Mouse (Mus musculus): Measurements from ENCODE around the gene Hgd. TPM values are rescaled to one million over a fixed set of nuclear protein-coding genes. Genes with fewer than 3 reads are reported as not detected.

Hgd gene
- polyA plus RNA-seq, 1 experiment from 2014 or later = 0.72 TPM

DNA sequence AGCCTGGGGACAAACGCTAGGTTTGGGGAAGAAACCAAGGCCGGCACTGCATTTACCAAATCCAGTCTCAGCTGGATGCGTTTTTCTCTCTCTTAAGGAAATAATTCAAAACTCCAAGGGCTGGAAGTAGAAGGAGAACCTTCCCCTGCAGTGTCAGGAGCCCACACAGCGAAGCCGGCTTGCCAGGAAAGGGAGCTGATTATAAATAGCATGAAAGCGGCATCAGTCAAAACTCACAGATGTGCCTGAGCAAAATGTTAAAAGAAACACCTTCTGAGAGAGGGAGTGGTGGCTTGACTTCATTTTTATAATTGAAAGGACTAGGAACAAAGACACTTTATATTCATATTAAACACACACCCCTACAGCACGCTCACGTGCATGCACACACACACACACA is 30.4 kb downstream of the Hgd start:
- H3K27ac ChIP-seq (ENCODE audit: low read depth, low read length) = no peak overlapping the region
- H3K9ac ChIP-seq (ENCODE audit: low read depth, low read length) = no peak overlapping the region
- H3K4me1 ChIP-seq (ENCODE audit: control insufficient read depth, insufficient read depth, low read length) = no peaks in the 10 kb centered on the region
- no peaks in the 10 kb centered on the region for H3K36me3 ChIP-seq (ENCODE audit: control insufficient read depth, insufficient read depth, low read length)
- H3K9me3 ChIP-seq (replicated peaks; ENCODE audit: control insufficient read depth, low read length) = no peaks in the 10 kb centered on the region
- 84% methylated on average over 8 of the region's 8 CpGs for WGBS (ENCODE audit: insufficient replicate concordance)
- H3K4me2 ChIP-seq = no peak overlapping the region
- no peak overlapping the region for H3K4me3 ChIP-seq (ENCODE audit: low read depth, low read length)
- ATAC-seq (replicated peaks; ENCODE audit: insufficient number of reproducible peaks, low FRiP score, low TSS enrichment) = no peak
- H3K27me3 ChIP-seq (ENCODE audit: control insufficient read depth, insufficient read depth, low read length) = no peaks in the 10 kb centered on the region

DNA sequence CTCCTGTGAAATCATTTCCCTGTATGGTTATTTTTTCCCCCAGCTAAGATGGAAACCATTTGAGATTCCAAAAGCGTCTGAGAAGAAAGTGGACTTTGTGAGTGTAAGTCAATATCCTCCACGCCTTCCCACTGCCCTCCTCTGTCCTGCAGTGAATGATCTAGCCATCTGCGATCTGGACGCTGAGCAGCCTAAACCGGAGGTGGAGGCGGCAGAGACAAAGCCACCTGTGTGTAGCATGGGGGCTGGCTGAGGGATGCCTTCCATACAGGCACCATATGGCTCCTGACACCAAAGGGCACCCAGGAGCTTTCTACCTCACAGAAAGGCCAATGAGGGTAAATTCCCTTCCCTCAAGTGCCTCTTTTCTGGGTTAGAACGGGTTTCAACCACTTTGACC is 31.1 kb downstream of the Hgd start:
- no peak overlapping the region for H3K4me2 ChIP-seq
- H3K36me3 ChIP-seq (ENCODE audit: control insufficient read depth, insufficient read depth, low read length) = no peaks in the 10 kb centered on the region
- no peaks in the 10 kb centered on the region for H3K9me3 ChIP-seq (replicated peaks; ENCODE audit: control insufficient read depth, low read length)
- WGBS (ENCODE audit: insufficient replicate concordance) = 78% methylated on average over 7 of the region's 7 CpGs
- H3K27ac ChIP-seq (ENCODE audit: low read depth, low read length) = no peak overlapping the region
- H3K4me3 ChIP-seq (ENCODE audit: low read depth, low read length) = no peak overlapping the region
- no peaks in the 10 kb centered on the region for H3K27me3 ChIP-seq (ENCODE audit: control insufficient read depth, insufficient read depth, low read length)
- no peak overlapping the region for H3K9ac ChIP-seq (ENCODE audit: low read depth, low read length)
- no peak for ATAC-seq (replicated peaks; ENCODE audit: insufficient number of reproducible peaks, low FRiP score, low TSS enrichment)
- H3K4me1 ChIP-seq (ENCODE audit: control insufficient read depth, insufficient read depth, low read length) = no peaks in the 10 kb centered on the region

DNA sequence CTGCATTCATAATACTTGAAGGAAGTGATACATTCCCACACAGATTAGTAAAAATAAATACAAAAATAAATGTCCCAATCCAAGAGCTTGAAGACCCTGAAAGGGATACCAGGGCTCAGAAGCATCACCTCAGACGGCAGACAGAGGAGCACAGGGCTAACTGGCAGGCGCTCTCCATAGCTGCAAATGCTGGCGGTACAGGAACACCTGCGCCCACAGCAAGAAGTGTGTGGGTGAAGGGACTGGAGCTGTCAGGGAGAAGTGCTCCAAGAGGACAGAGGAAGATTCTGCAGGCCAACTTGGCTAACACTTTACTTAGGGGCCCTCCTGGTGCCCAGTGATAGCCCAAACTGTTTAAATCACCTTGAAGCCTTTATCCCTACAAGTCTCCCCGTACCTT is 32.1 kb downstream of the Hgd start:
- no peak overlapping the region for H3K4me3 ChIP-seq (ENCODE audit: low read depth, low read length)
- no peaks in the 10 kb centered on the region for H3K27me3 ChIP-seq (ENCODE audit: control insufficient read depth, insufficient read depth, low read length)
- WGBS (ENCODE audit: insufficient replicate concordance) = 89% methylated on average over 5 of the region's 5 CpGs
- H3K4me1 ChIP-seq (ENCODE audit: control insufficient read depth, insufficient read depth, low read length) = no peaks in the 10 kb centered on the region
- H3K36me3 ChIP-seq (ENCODE audit: control insufficient read depth, insufficient read depth, low read length) = no peaks in the 10 kb centered on the region
- H3K9ac ChIP-seq (ENCODE audit: low read depth, low read length) = no peak overlapping the region
- H3K9me3 ChIP-seq (replicated peaks; ENCODE audit: control insufficient read depth, low read length) = no peaks in the 10 kb centered on the region
- H3K4me2 ChIP-seq = no peak overlapping the region
- no peak for ATAC-seq (replicated peaks; ENCODE audit: insufficient number of reproducible peaks, low FRiP score, low TSS enrichment)
- no peak overlapping the region for H3K27ac ChIP-seq (ENCODE audit: low read depth, low read length)

DNA sequence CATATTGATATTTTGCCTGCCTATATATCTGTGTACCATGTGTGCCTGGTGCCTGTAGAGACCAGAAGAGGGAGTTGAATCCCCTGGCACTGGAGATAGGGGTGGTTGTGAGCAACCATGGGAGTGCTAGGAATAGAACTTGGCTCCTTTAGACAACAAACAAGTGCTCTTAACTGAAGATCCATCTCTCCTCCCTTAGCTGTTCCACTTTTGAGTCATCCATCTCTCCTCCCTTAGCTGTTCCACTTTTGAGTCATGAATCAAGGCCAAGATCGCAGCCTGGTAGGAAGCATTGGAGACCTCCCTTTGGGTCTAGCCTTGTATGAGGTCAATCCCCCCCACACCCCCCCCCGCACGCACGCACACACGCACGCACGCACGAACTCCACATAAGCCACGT is 34.6 kb downstream of the Hgd start:
- H3K36me3 ChIP-seq (ENCODE audit: control insufficient read depth, insufficient read depth, low read length) = no peaks in the 10 kb centered on the region
- peaks cover 2% of the 10 kb centered on the region; the same call in 1 of the 2 replicates for H3K4me1 ChIP-seq (ENCODE audit: control insufficient read depth, insufficient read depth, low read length)
- no peak overlapping the region for H3K9ac ChIP-seq (ENCODE audit: low read depth, low read length)
- no peak overlapping the region for H3K4me3 ChIP-seq (ENCODE audit: low read depth, low read length)
- H3K27ac ChIP-seq (ENCODE audit: low read depth, low read length) = no peak overlapping the region
- H3K9me3 ChIP-seq (replicated peaks; ENCODE audit: control insufficient read depth, low read length) = no peaks in the 10 kb centered on the region
- H3K4me2 ChIP-seq = no peak overlapping the region
- no peaks in the 10 kb centered on the region for H3K27me3 ChIP-seq (ENCODE audit: control insufficient read depth, insufficient read depth, low read length)
- no peak for ATAC-seq (replicated peaks; ENCODE audit: insufficient number of reproducible peaks, low FRiP score, low TSS enrichment)
- 92% methylated on average over 9 of the region's 9 CpGs for WGBS (ENCODE audit: insufficient replicate concordance)

GRCm38 (mm10) chr16:37615429-37615828 is 35.5 kb downstream of the Hgd start:
- Histone ChIP-seq H3K36me3 (ENCODE audit: control insufficient read depth, insufficient read depth, low read length) (no peaks in the 10 kb centered on the region), H3K4me3 (ENCODE audit: low read depth, low read length) (no peak overlapping the region), H3K4me1 (ENCODE audit: control insufficient read depth, insufficient read depth, low read length) (peaks cover 2% of the 10 kb centered on the region; the same call in 1 of the 2 replicates), H3K9me3 (replicated peaks; ENCODE audit: control insufficient read depth, low read length) (no peaks in the 10 kb centered on the region), H3K27me3 (ENCODE audit: control insufficient read depth, insufficient read depth, low read length) (no peaks in the 10 kb centered on the region), H3K4me2 (no peak overlapping the region), H3K9ac (ENCODE audit: low read depth, low read length) (no peak overlapping the region), H3K27ac (ENCODE audit: low read depth, low read length) (no peak overlapping the region)
- no peak for ATAC-seq (replicated peaks; ENCODE audit: insufficient number of reproducible peaks, low FRiP score, low TSS enrichment)
- WGBS (ENCODE audit: insufficient replicate concordance) = 73% methylated on average over 8 of the region's 8 CpGs

- no peak overlapping the region for H3K4me2 ChIP-seq
- no peak for ATAC-seq (replicated peaks; ENCODE audit: insufficient number of reproducible peaks, low FRiP score, low TSS enrichment)
Observed at GRCm38 (mm10) chr16:37616104-37616503, 36.2 kb downstream of the Hgd start.

GRCm38 (mm10) chr16:37617695-37618094 is 37.7 kb downstream of the Hgd start:
- no peak for ATAC-seq (replicated peaks; ENCODE audit: insufficient number of reproducible peaks, low FRiP score, low TSS enrichment)
- H3K9ac ChIP-seq (ENCODE audit: low read depth, low read length) = no peak overlapping the region
- WGBS (ENCODE audit: insufficient replicate concordance) = 23% methylated on average over 3 of the region's 3 CpGs
- no peak overlapping the region for H3K27ac ChIP-seq (ENCODE audit: low read depth, low read length)
- no peaks in the 10 kb centered on the region for H3K36me3 ChIP-seq (ENCODE audit: control insufficient read depth, insufficient read depth, low read length)
- H3K4me1 ChIP-seq (ENCODE audit: control insufficient read depth, insufficient read depth, low read length) = peaks cover 2% of the 10 kb centered on the region; the same call in 1 of the 2 replicates
- H3K9me3 ChIP-seq (replicated peaks; ENCODE audit: control insufficient read depth, low read length) = no peaks in the 10 kb centered on the region
- no peaks in the 10 kb centered on the region for H3K27me3 ChIP-seq (ENCODE audit: control insufficient read depth, insufficient read depth, low read length)
- H3K4me3 ChIP-seq (ENCODE audit: low read depth, low read length) = no peak overlapping the region
- H3K4me2 ChIP-seq = no peak overlapping the region

More at GRCm38 (mm10) chr16:37616104-37616503, 36.2 kb downstream of the Hgd start:
- Histone ChIP-seq H3K4me1 (ENCODE audit: control insufficient read depth, insufficient read depth, low read length) (peaks cover 2% of the 10 kb centered on the region; the same call in 1 of the 2 replicates), H3K27me3 (ENCODE audit: control insufficient read depth, insufficient read depth, low read length) (no peaks in the 10 kb centered on the region), H3K27ac (ENCODE audit: low read depth, low read length) (no peak overlapping the region), H3K9ac (ENCODE audit: low read depth, low read length) (no peak overlapping the region), H3K36me3 (ENCODE audit: control insufficient read depth, insufficient read depth, low read length) (no peaks in the 10 kb centered on the region), H3K9me3 (replicated peaks; ENCODE audit: control insufficient read depth, low read length) (no peaks in the 10 kb centered on the region), H3K4me3 (ENCODE audit: low read depth, low read length) (no peak overlapping the region)
- WGBS (ENCODE audit: insufficient replicate concordance) = 65% methylated on average over 8 of the region's 8 CpGs

DNA sequence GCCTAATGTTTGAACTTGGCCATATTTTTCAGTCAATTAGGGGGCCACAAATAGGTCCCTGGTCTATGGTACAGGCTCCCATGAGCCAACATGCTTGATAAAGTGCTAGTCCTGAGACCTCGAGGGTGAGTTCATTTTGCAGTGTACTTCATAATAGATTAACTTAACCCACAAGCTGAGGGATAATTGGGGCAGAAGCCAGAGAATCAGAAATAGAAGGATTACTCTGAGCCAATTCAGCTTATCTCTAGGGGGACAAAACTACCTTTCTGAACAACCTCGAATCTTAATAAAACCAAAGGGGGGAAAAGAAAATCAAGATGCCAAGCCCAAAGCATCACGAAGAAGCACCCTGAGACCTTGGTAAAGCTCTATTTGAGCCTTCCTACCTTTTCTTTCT is 42.5 kb downstream of the Hgd start:
- Histone ChIP-seq H3K27ac (ENCODE audit: low read depth, low read length) (no peak overlapping the region), H3K36me3 (ENCODE audit: control insufficient read depth, insufficient read depth, low read length) (no peaks in the 10 kb centered on the region), H3K27me3 (ENCODE audit: control insufficient read depth, insufficient read depth, low read length) (no peaks in the 10 kb centered on the region), H3K4me2 (no peak overlapping the region), H3K9ac (ENCODE audit: low read depth, low read length) (no peak overlapping the region), H3K9me3 (replicated peaks; ENCODE audit: control insufficient read depth, low read length) (no peaks in the 10 kb centered on the region), H3K4me1 (ENCODE audit: control insufficient read depth, insufficient read depth, low read length) (peaks cover 7% of the 10 kb centered on the region; the same call in 1 of the 2 replicates), H3K4me3 (ENCODE audit: low read depth, low read length) (no peak overlapping the region)
- WGBS (ENCODE audit: insufficient replicate concordance) = 74% methylated on average over 3 of the region's 3 CpGs
- no peak for ATAC-seq (replicated peaks; ENCODE audit: insufficient number of reproducible peaks, low FRiP score, low TSS enrichment)

DNA sequence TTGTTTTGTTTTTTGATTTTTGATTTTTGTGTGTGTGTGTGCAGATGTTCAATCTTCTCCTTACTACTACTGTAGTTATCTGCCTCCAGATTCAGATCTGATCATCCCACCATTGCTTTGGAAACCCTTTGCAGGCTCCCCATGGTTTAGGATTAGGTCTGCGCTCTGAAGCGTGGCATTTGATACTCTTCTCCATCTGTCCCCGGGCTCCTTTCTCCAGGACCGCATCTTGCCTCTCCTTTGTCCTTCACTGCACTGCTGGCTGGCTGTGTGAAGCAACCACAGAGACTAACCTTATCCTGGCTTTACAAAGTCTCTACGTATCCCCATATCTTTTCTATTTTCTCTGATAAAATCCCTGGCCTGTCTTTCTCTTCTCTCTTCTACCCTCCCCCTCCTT is 43.0 kb downstream of the Hgd start:
- peaks cover 5% of the 10 kb centered on the region; the same call in 1 of the 2 replicates for H3K4me1 ChIP-seq (ENCODE audit: control insufficient read depth, insufficient read depth, low read length)
- H3K9ac ChIP-seq (ENCODE audit: low read depth, low read length) = no peak overlapping the region
- H3K27ac ChIP-seq (ENCODE audit: low read depth, low read length) = no peak overlapping the region
- no peaks in the 10 kb centered on the region for H3K36me3 ChIP-seq (ENCODE audit: control insufficient read depth, insufficient read depth, low read length)
- H3K27me3 ChIP-seq (ENCODE audit: control insufficient read depth, insufficient read depth, low read length) = no peaks in the 10 kb centered on the region
- 52% methylated on average over 5 of the region's 5 CpGs for WGBS (ENCODE audit: insufficient replicate concordance)
- H3K4me3 ChIP-seq (ENCODE audit: low read depth, low read length) = no peak overlapping the region
- no peak overlapping the region for H3K4me2 ChIP-seq
- H3K9me3 ChIP-seq (replicated peaks; ENCODE audit: control insufficient read depth, low read length) = no peaks in the 10 kb centered on the region
- ATAC-seq (replicated peaks; ENCODE audit: insufficient number of reproducible peaks, low FRiP score, low TSS enrichment) = no peak
